Mouse (Mus musculus) lung, adult 18-20 months (tissue): Measurements from ENCODE around the gene Sult2b1.

Experiments
- DNase-seq, 2 experiments: peaks; one replicate each; pipeline ENCODE4 v3.0.0; 2022; ENCODE audit warnings: mixed read lengths in 2 of 2

Sult2b1 gene

DNA sequence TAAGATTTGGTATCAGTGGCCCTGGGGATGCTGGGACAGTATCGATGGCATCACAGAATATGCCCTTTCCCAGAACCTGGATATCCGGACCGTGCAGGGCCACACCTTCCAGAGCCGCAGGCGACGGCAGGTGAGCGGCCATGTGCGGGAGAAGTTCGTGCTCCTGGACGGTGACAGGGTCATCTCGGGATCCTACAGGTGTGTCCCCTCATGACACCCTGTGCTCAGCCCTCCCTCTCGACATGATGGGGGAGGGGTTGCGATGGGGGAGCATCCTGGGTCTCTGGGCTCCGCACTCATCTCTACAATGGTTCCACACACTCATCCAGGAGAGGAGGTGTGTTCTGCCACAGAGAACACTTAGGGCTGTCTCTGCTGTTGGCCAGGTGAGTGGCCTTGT lies 60.7 kb downstream of the Sult2b1 start:
- DNase-seq = no peak

DNA sequence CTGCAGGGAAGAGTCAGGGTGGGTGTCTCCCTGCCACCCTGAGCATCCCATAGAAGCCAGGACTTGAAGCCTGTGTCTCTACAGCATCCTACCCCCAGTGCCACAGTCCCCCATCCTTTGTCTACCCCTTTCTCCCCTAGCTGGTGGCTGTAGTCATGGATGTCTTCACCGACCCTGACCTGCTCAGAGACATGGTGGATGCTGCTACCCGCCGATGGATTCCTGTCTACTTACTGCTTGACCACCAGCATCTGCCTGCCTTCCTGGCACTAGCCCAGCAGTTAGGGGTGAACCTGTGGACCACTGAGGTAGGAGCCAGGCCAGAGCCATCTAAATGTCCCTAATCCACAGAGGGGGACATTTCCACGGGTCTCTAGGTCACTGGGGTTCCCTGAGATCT lies 61.2 kb downstream of the Sult2b1 start:
- DNase-seq = no peak

DNA sequence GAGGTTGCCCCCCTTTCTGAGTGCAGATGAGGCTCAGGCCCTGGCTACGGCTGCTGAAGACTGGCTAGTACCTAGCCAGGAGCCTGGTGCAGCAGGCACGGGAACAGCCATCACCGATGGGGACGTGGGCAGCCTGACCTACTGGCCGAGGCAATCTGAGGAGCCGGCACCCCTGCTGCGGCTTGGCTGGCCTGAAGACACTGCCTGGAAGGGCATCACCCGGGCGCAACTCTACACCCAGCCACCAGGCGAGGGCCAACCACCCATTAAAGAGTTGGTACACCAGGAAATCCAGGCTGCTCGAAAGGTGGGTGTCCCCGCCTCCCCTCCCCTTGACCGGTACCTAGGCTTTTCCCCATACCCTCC lies 62.1 kb downstream of the Sult2b1 start:
- DNase-seq = no peak

DNA sequence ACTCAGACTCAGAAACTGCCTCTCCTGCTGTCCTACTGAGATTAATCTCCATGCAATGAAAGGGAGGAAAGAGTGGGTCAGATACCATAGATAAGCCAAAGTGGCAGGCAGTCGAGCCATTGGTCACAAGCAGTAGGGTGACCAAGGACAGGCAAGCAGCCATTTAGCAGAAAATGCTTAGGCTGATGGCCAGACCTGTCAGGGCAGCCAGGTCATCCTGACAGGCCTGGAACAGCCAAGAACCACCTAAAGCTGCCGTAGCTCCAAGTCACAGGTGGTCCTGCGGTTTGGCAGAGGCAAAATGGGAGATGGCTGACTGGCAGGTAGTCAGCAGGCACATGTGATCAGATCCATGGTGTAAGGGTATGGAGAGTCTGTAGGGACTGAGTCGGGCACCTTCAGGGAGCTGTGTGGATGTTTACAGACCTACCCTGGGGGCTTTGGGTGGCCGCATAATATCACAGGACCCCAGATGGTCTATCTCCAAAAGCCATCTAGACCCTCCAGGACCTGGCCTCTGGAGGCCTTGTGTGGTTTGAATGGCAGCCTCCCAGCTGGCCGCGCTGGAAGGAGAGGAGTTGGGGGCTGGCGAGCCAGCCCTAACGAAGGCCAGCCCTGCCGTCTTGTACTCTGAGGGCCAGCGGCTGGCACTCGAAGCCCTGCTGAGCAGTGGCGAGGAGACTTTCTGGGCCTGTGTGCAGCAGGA lies 62.7 kb downstream of the Sult2b1 start:
- DNase-seq = no peak

DNA sequence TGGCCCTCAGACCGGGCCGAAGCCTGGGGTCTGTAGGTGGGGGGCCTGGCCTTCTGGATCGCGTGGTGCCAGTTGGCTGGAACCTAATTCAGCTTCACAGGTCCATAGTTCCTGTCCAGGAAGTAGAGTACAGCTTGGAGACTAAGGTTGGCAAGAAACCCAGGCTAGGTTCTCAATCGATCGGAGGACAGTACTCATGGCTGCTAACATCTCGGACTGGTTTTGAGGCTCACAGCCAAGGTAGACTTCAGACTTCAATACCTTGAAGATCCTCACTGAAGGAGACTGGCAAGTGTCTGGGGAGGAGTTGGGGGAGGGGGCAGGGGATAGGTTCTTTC lies 63.3 kb downstream of the Sult2b1 start:
- DNase-seq = no peak

DNA sequence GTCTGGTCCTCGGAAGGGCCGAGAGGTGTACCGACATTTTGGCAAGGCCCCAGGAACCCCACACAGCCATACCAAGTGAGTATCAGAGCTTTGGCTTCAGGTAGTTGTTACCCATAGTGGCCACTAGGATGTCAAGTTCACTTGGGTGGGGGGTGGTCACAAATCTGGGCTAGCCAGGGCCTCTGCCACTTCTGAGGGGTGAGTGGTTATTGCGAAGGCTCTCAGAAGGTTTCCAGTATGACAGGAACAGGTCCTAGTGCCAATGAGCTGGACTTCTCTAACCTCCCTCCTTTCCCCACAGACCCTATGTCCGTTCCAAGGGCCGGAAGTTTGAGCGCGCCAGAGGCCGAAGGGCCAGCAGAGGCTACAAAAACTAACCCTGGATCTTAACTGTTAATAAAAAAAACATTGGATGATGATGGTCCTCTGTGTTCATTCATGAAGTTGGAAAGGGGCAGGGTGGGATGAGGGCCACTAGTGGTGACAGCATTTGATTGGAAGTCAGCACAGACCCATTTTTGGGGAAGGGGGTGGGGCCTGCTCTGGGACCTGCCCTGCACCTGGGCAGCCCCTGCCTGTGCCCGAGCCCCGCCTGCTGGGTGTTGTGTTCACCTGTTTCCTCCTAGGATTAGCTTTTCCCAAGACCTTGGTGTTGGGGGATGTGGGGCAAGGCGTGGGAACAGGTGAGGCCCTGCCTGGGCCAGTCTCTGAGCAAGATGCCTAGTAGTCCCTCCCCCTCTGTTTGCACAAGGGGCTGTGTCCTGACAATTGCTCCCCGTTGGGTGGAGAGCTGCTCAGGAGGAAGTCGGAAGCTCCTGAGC lies 63.8 kb downstream of the Sult2b1 start, which contains the start of gene Fam83e:
Fam83e (plus strand) TSS at position 800 of the 821 bp plus-strand sequence.
- peak; percentile 54 to 79 for DNase-seq

DNA sequence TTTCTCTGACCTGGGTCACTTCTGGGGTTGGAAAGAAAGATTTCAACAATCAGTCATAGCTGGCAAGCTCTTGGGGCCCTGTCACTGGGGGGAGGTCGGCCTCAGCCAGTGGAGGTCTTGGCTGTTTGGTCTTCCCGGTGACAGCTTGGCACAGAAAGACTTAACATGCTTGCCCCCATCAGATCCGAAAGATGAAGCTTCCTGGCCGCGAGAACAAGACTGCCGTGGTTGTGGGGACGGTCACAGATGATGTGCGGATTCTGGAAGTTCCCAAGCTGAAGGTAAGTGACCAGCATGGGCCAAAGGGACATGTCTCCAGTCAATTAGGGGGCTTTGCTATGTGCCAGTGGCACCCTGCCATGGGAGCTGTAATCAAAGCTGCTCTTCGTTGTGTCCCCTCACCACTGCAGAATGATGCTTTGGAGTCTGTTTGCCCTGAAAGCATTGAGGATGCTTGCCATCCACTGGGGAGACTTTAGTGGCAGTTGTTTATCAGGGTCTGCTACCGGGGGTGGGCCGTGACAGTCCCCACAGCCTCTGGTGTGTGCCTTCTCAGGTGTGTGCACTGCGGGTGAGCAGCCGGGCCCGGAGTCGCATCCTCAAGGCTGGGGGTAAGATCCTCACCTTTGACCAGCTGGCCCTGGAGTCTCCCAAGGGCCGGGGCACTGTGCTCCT lies 64.6 kb downstream of the Sult2b1 start:
- no peak for DNase-seq

DNA sequence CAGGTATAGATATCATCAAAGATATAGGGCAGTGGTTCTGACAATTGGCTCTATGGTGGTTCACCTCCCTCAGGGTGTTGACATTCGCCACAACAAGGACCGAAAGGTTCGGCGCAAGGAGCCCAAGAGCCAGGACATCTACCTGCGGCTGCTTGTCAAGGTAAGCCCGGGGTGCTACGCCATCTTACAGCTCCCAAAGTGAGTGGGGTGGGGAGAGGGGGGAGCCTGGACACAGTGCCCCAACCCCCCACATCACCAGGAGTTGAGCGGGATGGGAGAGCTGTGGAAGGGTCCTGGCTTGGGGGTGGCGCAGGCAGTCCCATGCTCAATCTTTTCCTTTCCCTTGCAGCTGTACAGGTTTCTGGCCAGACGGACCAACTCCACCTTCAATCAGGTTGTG lies 65.3 kb downstream of the Sult2b1 start:
- DNase-seq = no peak

DNA sequence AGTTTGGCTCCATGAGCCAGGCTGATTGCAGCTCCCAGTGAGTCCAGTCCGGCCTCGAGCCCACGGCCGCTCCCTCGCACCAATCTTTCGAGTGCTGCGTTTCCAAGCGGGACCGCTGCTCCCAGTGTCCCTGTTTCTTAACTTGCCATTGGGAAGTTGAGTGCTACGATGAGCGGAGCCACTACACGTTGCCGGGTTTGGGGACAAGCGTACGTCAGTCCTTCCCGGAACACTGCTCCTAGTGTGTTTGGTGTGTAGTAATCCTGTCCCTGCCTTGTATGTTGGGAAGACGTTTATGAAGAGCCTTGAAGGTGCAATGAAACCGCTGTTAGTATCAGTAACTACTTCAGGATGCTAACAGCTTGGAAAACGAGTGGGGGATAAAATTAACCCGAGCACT lies 66.1 kb downstream of the Sult2b1 start:
- no peak for DNase-seq

DNA sequence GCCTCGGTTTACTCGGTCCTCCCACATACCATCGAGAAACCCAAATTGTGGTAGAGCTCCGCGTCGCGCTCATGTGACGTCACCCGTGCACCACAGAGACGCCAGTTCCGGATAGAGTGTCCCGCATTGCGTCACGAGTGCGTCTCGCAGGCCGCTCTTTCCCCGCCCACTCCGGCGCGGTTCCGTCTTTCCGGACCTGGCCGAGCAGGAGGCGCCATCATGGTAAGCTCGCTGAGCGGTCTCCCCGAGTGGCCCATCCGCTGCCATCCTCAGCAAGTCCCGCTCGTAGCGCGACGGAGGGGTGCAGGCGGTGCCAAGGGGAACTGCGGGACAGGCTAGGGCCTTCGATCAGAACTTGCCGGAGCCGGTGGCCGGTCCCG lies 66.6 kb downstream of the Sult2b1 start, which contains the start of gene Sphk2:
Sphk2 (minus strand) TSS at position 85 of the 380 bp plus-strand sequence.
- peak; percentile 98 for DNase-seq

DNA sequence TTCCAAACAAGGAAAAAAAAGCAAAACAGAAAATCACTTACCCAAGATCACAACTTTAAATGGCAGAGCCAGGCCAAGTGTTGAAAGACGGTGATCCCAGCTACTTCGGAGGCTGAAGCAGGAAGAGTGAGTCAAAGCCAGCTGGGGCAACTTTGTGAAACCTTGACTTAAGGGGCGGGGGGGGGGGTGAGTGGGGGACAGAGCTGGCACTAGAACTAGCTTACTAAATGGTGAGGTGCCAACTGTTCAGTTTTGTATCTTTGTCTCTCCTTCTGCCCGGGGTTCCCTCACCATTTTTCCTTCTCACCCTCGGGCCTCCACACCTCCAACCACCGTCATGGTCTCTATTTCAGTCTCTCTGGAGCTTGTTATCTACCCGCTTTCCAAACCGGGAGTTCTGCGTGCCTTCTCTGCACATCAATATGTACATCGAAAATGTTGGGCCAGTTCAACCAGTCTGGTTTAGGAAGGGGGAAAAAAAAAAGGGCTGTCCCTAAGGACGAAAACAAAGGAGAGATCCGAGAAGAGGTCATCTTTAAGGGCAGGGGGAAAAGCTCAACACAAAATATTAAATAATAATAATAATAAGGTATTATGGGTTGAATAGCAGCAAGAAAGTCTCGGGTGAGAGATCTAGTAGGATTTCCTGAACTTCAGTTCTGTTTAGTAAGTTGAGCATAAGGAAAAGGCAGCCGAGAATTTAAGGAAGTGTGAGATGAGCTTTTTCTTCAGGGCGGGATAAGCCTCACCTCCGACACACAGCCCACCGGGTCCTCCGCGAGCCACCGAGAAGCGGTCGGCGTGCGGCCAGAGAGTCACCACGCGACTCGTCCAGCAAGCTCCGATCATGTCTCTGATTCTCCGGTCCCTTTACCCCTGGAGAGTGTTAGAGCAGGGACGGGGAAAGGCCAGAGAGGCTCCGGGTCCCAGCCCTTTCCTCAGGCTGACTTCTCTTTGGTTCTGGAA lies 67.2 kb downstream of the Sult2b1 start:
- DNase-seq = no peak

DNA sequence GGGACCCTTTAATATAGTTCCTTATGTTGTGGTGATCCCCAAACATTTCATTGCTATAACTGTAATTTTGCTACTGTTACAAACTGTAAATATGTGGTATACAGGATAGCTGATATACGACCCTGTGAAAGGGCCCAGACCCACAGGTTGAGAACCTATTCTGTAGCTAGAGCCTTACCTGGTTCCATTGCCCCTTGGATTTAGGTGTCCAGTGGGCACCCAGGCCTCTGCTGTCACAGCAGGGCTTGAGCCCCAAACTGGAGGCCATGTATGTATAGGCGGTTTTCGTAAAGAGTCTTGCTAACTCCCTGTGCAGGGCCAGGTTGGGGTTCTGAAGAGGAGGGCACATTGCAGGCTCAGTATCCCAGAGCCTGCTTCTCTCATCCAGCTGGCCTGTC lies 68.0 kb downstream of the Sult2b1 start:
- no peak for DNase-seq

DNA sequence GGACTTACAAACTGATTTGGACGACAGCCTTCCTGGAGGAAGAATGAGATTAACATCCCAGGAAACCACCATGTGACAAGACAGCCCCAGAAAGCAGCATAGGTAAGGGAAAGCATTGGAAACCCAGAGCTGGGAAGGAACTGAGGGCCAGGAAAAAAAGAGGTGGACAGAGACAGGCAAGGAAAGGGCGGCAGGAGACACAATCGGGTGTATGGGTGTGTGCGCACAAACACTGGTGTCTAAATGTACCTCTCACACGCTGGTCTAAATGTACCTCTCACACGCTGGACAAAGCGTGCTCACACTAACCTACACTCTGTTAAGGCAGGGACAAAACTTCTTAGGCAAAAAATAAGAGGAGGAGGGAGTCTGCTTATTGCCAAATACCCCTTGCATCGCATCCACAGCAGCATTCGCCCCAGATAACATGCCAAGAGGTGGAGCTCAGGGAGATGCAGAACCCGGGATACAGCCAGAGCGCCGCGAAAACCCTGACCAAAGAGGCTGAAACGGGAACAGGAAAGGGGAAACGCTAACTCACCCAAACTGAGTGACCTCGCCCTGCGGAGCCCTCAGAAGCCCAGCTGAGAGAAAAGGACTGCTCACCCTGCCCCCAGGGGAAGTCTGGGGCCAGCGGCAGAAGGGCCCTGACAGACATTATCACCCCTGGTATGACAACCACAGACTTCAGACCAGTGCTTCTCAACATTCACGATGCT lies 68.6 kb downstream of the Sult2b1 start:
- peak in 1 of 2 experiments; percentile 38 for DNase-seq

DNA sequence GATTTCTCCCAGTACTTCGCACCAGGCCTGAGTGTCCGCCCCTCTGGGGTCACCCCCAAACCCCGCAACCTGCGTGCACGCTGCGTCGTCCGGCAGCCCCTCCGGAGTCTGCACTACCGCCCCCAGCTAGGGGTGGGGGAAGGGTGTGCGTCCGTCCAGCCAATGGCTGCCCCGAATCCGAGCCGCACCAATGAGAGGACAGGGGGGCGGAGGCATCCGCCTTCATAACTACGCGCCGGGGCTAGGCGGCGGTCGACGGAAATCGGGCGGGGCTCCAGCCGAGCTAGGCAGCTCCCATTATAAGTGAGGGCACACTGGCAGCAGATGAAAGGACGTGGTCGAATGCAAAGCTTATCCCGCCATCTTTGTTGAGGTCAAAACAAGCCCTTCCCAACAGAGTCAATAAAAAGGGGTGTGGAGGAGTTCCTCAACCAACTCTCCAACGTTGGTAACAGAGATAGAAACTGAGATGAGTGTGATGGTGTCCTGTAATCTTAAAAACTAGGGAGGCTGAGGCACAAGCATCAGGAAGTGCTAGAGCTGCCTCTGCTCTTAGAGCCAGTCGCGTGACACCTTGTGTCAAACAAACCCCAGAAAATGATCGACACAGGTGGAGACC lies 69.3 kb downstream of the Sult2b1 start, which contains the start of gene Rpl18:
Rpl18 (plus strand) TSS at position 368 of the 619 bp plus-strand sequence.
- DNase-seq = peak; percentile 99

DNA sequence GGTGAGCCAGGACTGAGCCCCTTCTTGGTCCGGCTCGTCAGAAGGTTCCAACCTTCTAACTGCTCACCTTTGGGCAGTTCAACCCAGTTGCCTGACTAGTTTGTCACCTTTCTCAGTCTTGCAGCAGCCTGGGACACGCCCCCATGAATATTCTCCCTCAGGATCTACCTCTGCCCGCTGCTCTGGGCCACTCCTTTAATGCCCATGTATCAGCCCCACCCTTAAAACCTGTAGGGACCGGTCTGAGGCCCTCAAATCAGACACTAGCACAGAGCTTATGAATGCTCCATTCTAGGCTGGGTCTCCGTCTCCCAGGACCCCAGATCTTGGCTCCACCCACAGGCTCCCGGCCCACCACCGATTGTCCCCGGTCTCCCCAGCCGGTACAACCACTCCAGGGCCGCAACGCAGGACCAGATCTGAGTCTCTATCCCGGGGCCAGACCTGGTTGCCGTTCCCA lies 69.8 kb downstream of the Sult2b1 start:
- DNase-seq = peak; percentile 57 to 72

DNA sequence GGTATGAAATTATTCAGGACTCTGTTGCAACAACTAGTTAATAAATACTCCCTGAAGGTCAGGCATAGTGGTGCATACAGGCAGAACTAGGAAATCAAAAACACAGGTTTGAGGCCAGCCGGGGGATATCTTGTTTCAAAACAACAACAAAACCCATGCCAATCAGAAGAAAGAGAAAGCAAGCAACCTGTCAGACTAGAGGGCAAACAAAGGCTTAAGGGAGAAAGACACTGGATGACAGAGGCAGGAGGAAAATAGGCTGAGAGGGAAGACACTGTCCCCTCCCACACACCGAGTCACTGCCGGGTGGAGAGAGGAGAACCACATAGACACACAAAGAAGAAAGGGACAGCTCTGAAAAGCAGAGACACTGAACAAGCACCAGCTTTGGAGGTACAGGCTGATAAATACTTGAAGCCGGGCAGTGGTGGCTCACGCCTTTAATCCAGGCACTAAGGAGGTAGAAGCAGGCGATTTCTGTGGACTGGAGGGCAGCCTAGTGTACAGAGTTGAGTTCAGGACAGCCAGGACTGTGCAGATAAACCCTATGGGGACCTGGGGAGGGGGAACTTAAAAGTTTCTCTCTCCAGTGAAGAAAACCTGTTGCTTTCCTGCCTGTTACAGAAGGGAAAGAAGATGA lies 70.5 kb downstream of the Sult2b1 start:
- no peak for DNase-seq

DNA sequence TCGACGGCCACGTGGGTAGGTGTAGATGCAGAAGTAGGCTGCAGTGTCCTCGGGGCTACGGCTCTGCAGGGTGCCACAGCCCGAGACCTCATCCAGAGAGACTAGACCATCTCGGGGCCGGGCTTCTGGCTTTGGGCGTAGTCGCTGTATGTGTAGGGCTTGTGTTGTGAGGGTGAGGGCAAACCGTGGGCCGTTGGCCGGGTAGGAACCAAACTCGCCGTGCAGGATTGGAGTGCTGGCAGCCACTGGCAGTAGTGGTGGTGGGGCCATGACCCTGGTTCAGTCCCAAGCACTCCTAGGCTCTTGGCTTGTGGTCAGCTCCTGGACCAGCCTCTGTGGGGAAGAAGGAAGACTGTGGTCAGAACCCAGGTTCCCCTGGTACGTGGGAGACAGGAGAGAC lies 71.1 kb downstream of the Sult2b1 start:
- DNase-seq = no peak

DNA sequence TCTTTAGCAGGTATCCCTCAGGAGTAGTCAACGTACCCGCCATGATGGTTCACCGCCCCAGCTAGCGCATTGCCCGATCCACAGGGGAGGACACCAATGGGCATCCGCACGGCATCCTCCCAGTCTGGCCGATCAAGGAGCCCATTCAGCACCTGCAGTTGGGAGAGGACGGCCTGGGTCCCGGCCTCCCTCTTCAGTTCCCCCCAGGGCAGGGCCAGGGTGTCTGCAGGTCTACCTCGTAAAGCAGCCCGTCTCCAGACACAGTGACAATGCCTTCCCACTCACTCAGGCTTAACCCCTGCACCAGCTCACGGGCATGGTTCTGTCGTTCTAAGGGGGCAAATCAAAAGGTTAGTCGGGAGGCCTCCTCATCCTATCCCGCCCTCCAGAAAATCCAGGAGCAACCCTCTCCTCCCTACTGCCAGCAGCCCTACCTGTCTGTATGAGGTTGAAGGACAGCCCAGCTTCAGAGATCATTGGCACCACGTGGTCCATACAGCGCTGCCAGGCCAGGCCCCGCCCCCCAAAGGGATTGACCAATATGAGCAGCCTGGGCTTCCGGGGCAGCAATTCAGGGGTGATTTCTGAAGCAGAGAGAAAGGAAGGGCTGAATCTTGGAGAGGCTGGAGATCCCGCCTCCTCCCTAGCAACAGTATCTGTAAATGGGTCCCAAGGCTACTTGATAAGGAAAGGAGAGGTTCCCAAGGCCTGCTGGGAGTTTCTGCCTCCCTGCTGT lies 72.3 kb downstream of the Sult2b1 start:
- DNase-seq = peak; percentile 87 to 91

DNA sequence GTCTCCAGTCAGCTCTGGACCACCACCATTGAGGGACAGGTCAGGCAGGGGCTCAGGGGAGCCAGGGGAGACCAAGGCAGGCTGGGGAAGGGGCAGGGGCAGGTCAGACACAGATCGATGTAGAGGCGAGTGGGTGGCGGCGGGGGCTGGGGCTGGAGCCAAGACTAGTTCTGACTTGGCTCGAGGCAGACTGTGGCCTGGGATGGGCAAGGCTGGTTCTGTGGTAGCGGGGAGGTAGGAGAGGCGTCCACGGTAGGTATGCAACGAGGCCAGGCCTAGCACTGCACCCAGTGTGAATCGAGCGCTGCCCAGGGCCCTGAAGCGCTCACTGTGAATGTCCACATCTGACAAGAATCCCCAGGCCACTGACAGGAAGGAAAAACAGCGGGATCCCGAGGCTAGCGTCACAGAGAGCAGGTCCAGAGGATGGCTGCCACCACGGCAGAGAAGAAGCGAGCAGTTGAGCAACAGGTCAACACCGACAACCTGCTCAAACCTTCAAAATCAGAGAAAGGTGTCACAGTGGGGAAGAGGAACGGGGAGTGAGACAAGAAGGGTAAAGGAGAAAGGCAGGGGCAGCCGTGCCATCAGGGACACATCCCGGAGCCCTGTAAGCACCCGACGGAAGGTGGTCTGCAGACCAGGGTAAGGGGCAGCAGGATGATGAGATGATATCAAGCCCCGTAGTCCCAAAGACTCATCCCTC lies 73.0 kb downstream of the Sult2b1 start:
- no peak for DNase-seq
